In the genomic region with DNA sequence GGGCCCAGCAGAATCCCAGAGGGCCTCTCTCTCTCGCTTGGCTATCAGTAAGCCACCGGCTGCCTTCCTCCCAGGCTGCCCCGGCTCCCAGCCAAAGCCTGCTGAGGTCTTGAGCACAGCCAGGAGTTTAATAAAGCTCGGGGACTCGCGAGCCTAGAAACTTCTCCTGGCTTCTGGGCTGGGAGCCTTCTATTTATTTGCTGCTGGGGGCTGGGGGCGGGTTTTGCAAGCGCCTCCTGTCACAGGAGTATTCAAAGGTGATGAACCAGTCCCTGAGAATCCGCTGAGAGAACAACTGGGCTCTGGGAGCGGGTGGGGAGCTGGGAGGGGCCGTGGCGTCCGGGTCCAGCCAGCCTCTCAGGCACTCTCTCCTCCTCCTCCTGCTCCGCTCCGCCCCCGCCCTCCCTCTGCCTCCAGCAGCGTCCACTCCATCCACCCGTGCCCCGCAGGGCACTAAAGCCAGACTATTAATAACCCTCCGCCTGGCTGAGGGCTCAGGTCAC, we compare ENCODE assay signal across 8 mouse cellular contexts. TPM values are rescaled to one million over a fixed set of nuclear protein-coding genes. Genes with fewer than 3 reads are reported as not detected.
A peak's percentile ranks its signal among the peaks of the same experiment; 100 is the strongest.
DNase-seq lines count a peak whose midpoint lies in the region; ATAC-seq and TF ChIP-seq lines count a peak whose summit lies in the region.

A gene (minus strand): TSS at position 166 of the 503 bp plus-strand sequence.

- ATAC-seq in embryonic facial prominence, embryonic 11.5 days (replicated peaks; ENCODE audit: insufficient number of reproducible peaks, low FRiP score, low TSS enrichment, low read depth) = peak; percentile 49; the same call in 1 of the 2 replicates
- peak; percentile 80 for ATAC-seq in kidney, embryonic 14.5 days (ENCODE audit: low FRiP score, low TSS enrichment)
- peak; percentile 67; the same call in 1 of the 2 replicates for ATAC-seq in liver, embryonic 14.5 days (ENCODE audit: insufficient read depth)
- ATAC-seq in neural tube, embryonic 15.5 days (ENCODE audit: low FRiP score) = peak; percentile 50; the same call in 1 of the 2 replicates
- no peak; the same call in 1 of the 2 replicates for ATAC-seq in granulocyte monocyte progenitor cell, adult 5-6 weeks (replicated peaks; ENCODE audit: poor library complexity, severe bottlenecking)

- H3K4me3 ChIP-seq in embryonic facial prominence, embryonic 11.5 days (ENCODE audit: low read depth, low read length) = peak within 1 kb of the TSS; percentile 31
- peak within 1 kb of the TSS; percentile 63 for H3K4me3 ChIP-seq in heart, embryonic 10.5 days
- peak within 1 kb of the TSS; percentile 26 for H3K4me3 ChIP-seq in kidney, embryonic 14.5 days (ENCODE audit: low read length)
- H3K4me3 ChIP-seq in liver, embryonic 14.5 days (ENCODE audit: insufficient read depth in 1 of 2, low read depth in 2 of 2, low read length in 2 of 2) = peak within 1 kb of the TSS; percentile 1 to 32
- peak within 1 kb of the TSS; percentile 19 for H3K4me3 ChIP-seq in neural tube, embryonic 15.5 days (replicated peaks)

- H3K4me1 ChIP-seq in embryonic facial prominence, embryonic 11.5 days (ENCODE audit: control insufficient read depth, insufficient read depth, low read length) = peaks cover 10% of the 10 kb centered on the region; the same call in 1 of the 2 replicates
- peaks cover 54% of the 10 kb centered on the region for H3K4me1 ChIP-seq in heart, embryonic 10.5 days
- peaks cover 9% of the 10 kb centered on the region; the same call in 1 of the 2 replicates for H3K4me1 ChIP-seq in kidney, embryonic 14.5 days (ENCODE audit: control insufficient read depth, insufficient read depth, low read length)
- H3K4me1 ChIP-seq in liver, embryonic 14.5 days (replicated peaks; ENCODE audit: control insufficient read depth in 2 of 2, insufficient read depth in 2 of 2, low read length in 1 of 2) = no peaks in the 10 kb centered on the region; a peak in 1 of 4 replicates
- peaks cover 18% of the 10 kb centered on the region for H3K4me1 ChIP-seq in neural tube, embryonic 15.5 days

- H3K4me2 ChIP-seq in embryonic facial prominence, embryonic 11.5 days (ENCODE audit: low read depth, low read length) = peak within 1 kb of the TSS; percentile 61
- H3K4me2 ChIP-seq in kidney, embryonic 14.5 days (replicated peaks; ENCODE audit: low read depth, low read length) = peak within 1 kb of the TSS; percentile 56
- H3K4me2 ChIP-seq in liver, embryonic 14.5 days (ENCODE audit: low read depth) = peak within 1 kb of the TSS; percentile 31
- peak within 1 kb of the TSS; percentile 55 for H3K4me2 ChIP-seq in neural tube, embryonic 15.5 days

- no peaks in the 10 kb centered on the region for H3K9me3 ChIP-seq in embryonic facial prominence, embryonic 11.5 days (replicated peaks; ENCODE audit: control insufficient read depth, low read length)
- no peaks in the 10 kb centered on the region for H3K9me3 ChIP-seq in heart, embryonic 10.5 days
- H3K9me3 ChIP-seq in kidney, embryonic 14.5 days (ENCODE audit: control insufficient read depth, low read length) = no peaks in the 10 kb centered on the region
- no peaks in the 10 kb centered on the region for H3K9me3 ChIP-seq in liver, embryonic 14.5 days (ENCODE audit: control insufficient read depth, low read length)
- no peaks in the 10 kb centered on the region for H3K9me3 ChIP-seq in neural tube, embryonic 15.5 days (replicated peaks)

- WGBS in embryonic facial prominence, embryonic 11.5 days = under 1% methylated on average over 17 of the region's 20 CpGs
- under 1% methylated on average over 20 of the region's 20 CpGs for WGBS in heart, embryonic 10.5 days
- WGBS in kidney, embryonic 14.5 days = under 1% methylated on average over 18 of the region's 20 CpGs
- 1% methylated on average over 20 of the region's 20 CpGs for WGBS in liver, embryonic 14.5 days (ENCODE audit: insufficient replicate concordance)
- under 1% methylated on average over 20 of the region's 20 CpGs for WGBS in neural tube, embryonic 15.5 days

- no peaks in the 10 kb centered on the region for H3K36me3 ChIP-seq in embryonic facial prominence, embryonic 11.5 days (replicated peaks; ENCODE audit: control insufficient read depth, insufficient read depth, low read depth, low read length)
- H3K36me3 ChIP-seq in heart, embryonic 10.5 days = 0 out of 2 replicates have a peak, but pooled peaks cover 3% of the 10 kb centered on the region
- H3K36me3 ChIP-seq in kidney, embryonic 14.5 days (ENCODE audit: control insufficient read depth, insufficient read depth, low read length) = no peaks in the 10 kb centered on the region
- no peaks in the 10 kb centered on the region for H3K36me3 ChIP-seq in liver, embryonic 14.5 days (replicated peaks; ENCODE audit: control insufficient read depth, insufficient read depth, low read depth)
- H3K36me3 ChIP-seq in neural tube, embryonic 15.5 days = no peaks in the 10 kb centered on the region

- no peak for TF ChIP-seq CTCF in liver, embryonic 14.5 days (IDR thresholded peaks at IDR 0.05; ENCODE audit: low read depth)

- H3K27ac ChIP-seq in embryonic facial prominence, embryonic 11.5 days (replicated peaks; ENCODE audit: low read depth, low read length) = no peak within 1 kb of the TSS
- H3K27ac ChIP-seq in heart, embryonic 10.5 days = peak within 1 kb of the TSS; percentile 88
- no peak within 1 kb of the TSS; the same call in 1 of the 2 replicates for H3K27ac ChIP-seq in kidney, embryonic 14.5 days (ENCODE audit: low read depth, low read length)
- H3K27ac ChIP-seq in liver, embryonic 14.5 days = no peak within 1 kb of the TSS
- peak within 1 kb of the TSS; percentile 42; the same call in 1 of the 2 replicates for H3K27ac ChIP-seq in neural tube, embryonic 15.5 days (replicated peaks)

- no peak for TF ChIP-seq EP300 in liver, embryonic 14.5 days (IDR thresholded peaks at IDR 0.05; ENCODE audit: low read depth)

- peak within 1 kb of the TSS; percentile 52 for H3K9ac ChIP-seq in embryonic facial prominence, embryonic 11.5 days (replicated peaks; ENCODE audit: low read length)
- H3K9ac ChIP-seq in kidney, embryonic 14.5 days (ENCODE audit: low read depth, low read length) = peak within 1 kb of the TSS; percentile 47; the same call in 1 of the 2 replicates
- H3K9ac ChIP-seq in liver, embryonic 14.5 days (replicated peaks) = no peak within 1 kb of the TSS
- H3K9ac ChIP-seq in neural tube, embryonic 15.5 days (replicated peaks) = peak within 1 kb of the TSS; percentile 38

- no peaks in the 10 kb centered on the region for H3K27me3 ChIP-seq in embryonic facial prominence, embryonic 11.5 days (ENCODE audit: control insufficient read depth, insufficient read depth, low read length)
- no peaks in the 10 kb centered on the region for H3K27me3 ChIP-seq in heart, embryonic 10.5 days (ENCODE audit: insufficient read depth, poor library complexity, severe bottlenecking)
- H3K27me3 ChIP-seq in kidney, embryonic 14.5 days (ENCODE audit: control insufficient read depth, insufficient read depth, low read length) = no peaks in the 10 kb centered on the region
- no peaks in the 10 kb centered on the region for H3K27me3 ChIP-seq in liver, embryonic 14.5 days (ENCODE audit: control insufficient read depth, insufficient read depth, low read length)
- H3K27me3 ChIP-seq in neural tube, embryonic 15.5 days (replicated peaks) = 0 out of 2 replicates have a peak, but pooled peaks cover 9% of the 10 kb centered on the region

- peak; percentile 87 for DNase-seq in 3T3-L1 (ENCODE audit: low read depth, low spot score)
- peak; percentile 87 for DNase-seq in adrenal gland, adult 8-10 months
- peak; percentile 64 for DNase-seq in embryonic facial prominence, embryonic 11.5 days (ENCODE audit: low spot score)
- DNase-seq in heart, embryonic 10.5 days (ENCODE audit: low spot score) = peak; percentile 94
- peak in 1 of 3 experiments; percentile 7 for DNase-seq in liver, embryonic 14.5 days (ENCODE audit: low read depth in 3 of 3, low spot score in 3 of 3)

RNA-seq across cellular contexts. Expression of the gene that starts here (rescaled TPM):
- 100 to 1,000 TPM; 111 to 179 (median 142) TPM for total RNA-seq in adrenal gland, adult 8-10 months (2022)
- 6.7 and 9.1 TPM in 2 replicates for polyA plus RNA-seq in embryonic facial prominence, embryonic 11.5 days (2014; fragmentation: Nextera tagmentation; extraction: Ambion mirVana)
- polyA plus RNA-seq in heart, embryonic 10.5 days (2016; fragmentation: Nextera tagmentation; extraction: Ambion mirVana) = 26.9 and 40.5 TPM in 2 replicates
- polyA plus RNA-seq in kidney, embryonic 14.5 days (2014; fragmentation: Nextera tagmentation; extraction: Ambion mirVana) = 2.4 and 3.0 TPM in 2 replicates
- 2.1 and 2.3 TPM in 2 replicates for polyA plus RNA-seq in liver, embryonic 14.5 days (2012; rRNA removed)
- polyA plus RNA-seq in liver, embryonic 14.5 days (2014; fragmentation: Nextera tagmentation; extraction: Ambion mirVana) = 1.1 and 2.5 TPM in 2 replicates
- polyA plus RNA-seq in neural tube, embryonic 15.5 days (2015; fragmentation: Nextera tagmentation; extraction: Ambion mirVana) = 8.9 and 11.9 TPM in 2 replicates
- total RNA-seq in granulocyte monocyte progenitor cell, adult 5-6 weeks (2014; fragmentation: Nextera tagmentation) = not detected in 2 replicates
- not detected in 2 replicates for total RNA-seq in granulocyte monocyte progenitor cell, adult 5-6 weeks (2017)

Comparison
In these comparisons a context has a peak if more than half of its experiments do, and no peak if none do; other contexts are left out.
1. RNA of the gene that starts here (total RNA-seq): 111 to 179 TPM in adrenal gland, adult 8-10 months; not detected in granulocyte monocyte progenitor cell, adult 5-6 weeks; every median in the first group is over 100 times any median in the second.
2. H3K27ac ChIP-seq: peak in heart, embryonic 10.5 days (single experiment) and neural tube, embryonic 15.5 days (single experiment); none in embryonic facial prominence, embryonic 11.5 days (single experiment), kidney, embryonic 14.5 days (single experiment) and liver, embryonic 14.5 days (single experiment).
3. Peak in every context shown above with its lines, with median percentiles within 50 percentile points of each other: H3K4me2 ChIP-seq and H3K4me3 ChIP-seq.